Mouse (Mus musculus): ENCODE data around the gene Eps8. TPM values are rescaled to one million over a fixed set of nuclear protein-coding genes. Genes with fewer than 3 reads are reported as not detected.

Eps8 gene
- total and polyA plus RNA-seq, 3 experiments = 0.08 to 0.15 TPM; not detected in 1

DNA sequence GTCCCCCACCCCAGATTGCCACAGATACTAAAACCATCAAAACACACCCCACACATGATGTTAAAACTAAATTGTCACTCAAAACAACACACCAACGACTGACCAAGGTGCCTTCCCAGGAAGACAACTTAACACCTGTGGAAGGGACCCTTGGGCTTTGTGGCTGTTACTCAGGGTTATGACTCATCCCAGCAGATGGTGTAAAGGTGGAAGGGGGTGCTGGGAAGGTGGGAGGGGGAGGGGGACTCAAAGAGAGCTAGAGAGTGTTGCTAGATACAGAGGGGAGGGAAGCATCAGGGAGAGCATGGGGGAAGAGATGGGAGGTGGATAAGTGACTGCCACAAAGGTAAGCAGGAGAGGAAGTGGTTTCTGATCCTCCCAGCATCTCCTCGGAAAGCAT, 163.0 kb downstream of the Eps8 start:
- no peaks in the 10 kb centered on the region for H3K36me3 ChIP-seq (ENCODE audit: control insufficient read depth in 1 of 2, insufficient read depth in 2 of 2, low read length in 2 of 2)
- H3K27ac ChIP-seq (ENCODE audit: control insufficient read depth, low read depth, low read length) = no peak overlapping the region
- H3K4me1 ChIP-seq (ENCODE audit: control insufficient read depth in 1 of 2, insufficient read depth in 2 of 2, low read length in 2 of 2) = no peaks in the 10 kb centered on the region
- no peak for DNase-seq (ENCODE audit: low read depth, low spot score)
- H3K27me3 ChIP-seq (ENCODE audit: control insufficient read depth in 1 of 2, insufficient read depth in 2 of 2, low read length in 2 of 2) = no peaks in the 10 kb centered on the region
- no peaks in the 10 kb centered on the region for H3K9me3 ChIP-seq (replicated peaks; ENCODE audit: insufficient read depth, low read length)
- no peak for TF ChIP-seq UBTF (IDR thresholded peaks at IDR 0.05; ENCODE audit: borderline replicate concordance, insufficient read depth, low read depth, low read length)
- no peak for TF ChIP-seq E2F4 (IDR thresholded peaks at IDR 0.05; ENCODE audit: borderline replicate concordance, low read depth, low read length)
- no peak for TF ChIP-seq MAZ (IDR thresholded peaks at IDR 0.05; ENCODE audit: low read depth, low read length)
- no peak for TF ChIP-seq TCF12 (IDR thresholded peaks at IDR 0.05; ENCODE audit: low read depth, low read length)
- TF ChIP-seq ZC3H11A (IDR thresholded peaks at IDR 0.05; ENCODE audit: low read depth, low read length) = no peak
- no peak for TF ChIP-seq JUND (IDR thresholded peaks at IDR 0.05; ENCODE audit: low read depth, low read length)
- no peak overlapping the region for H3K4me3 ChIP-seq (ENCODE audit: control insufficient read depth in 1 of 2, insufficient read depth in 1 of 2, low read depth in 2 of 2, low read length in 2 of 2)
- H3K9ac ChIP-seq (ENCODE audit: control insufficient read depth, low read depth, low read length, poor library complexity, severe bottlenecking) = no peak overlapping the region
- no peaks in the 10 kb centered on the region for H3K79me2 ChIP-seq (ENCODE audit: control insufficient read depth, insufficient read depth, low read length, poor library complexity)

DNA sequence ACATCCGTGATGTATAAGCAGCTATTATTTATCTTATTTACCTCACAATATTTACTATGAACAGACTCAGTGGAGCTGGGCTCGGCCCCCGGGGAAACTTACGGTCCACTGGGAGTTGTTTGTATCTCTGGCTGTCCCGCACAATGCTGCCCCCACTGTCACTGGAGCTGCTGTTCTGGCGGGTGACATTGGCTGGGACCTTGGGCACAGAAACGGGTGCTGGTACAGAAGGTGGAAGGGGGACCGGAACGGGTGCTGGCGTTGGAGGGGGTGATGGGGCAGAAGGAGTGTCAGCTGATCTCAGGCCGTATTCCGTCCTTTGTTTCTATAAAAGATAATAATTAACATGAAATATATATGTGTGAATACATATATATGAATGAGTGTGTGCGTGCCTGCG, 164.6 kb downstream of the Eps8 start:
- Histone ChIP-seq H3K36me3 (ENCODE audit: control insufficient read depth in 1 of 2, insufficient read depth in 2 of 2, low read length in 2 of 2) (no peaks in the 10 kb centered on the region), H3K4me1 (ENCODE audit: control insufficient read depth in 1 of 2, insufficient read depth in 2 of 2, low read length in 2 of 2) (no peaks in the 10 kb centered on the region)

DNA sequence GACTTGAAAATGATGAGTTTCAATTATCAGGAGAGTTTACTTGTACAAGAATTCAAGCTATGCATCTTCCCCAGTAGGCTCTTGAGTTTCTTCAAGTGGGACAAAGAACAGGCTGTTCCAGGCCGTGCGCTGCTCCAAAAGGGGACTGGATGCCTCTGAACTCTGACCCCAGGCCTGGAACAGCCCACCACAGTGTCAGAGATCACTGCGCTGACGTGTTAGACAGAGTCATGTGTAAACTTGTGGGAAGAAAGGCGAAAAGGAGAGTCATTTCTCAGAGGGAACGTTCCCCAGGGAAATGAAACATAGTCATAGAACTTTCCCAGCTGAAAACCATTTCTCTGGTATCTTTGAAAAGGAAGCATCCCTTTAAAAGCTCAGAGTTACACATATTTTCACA, 167.2 kb downstream of the Eps8 start:
- Histone ChIP-seq H3K9ac (ENCODE audit: control insufficient read depth, low read depth, low read length, poor library complexity, severe bottlenecking) (no peak overlapping the region), H3K79me2 (ENCODE audit: control insufficient read depth, insufficient read depth, low read length, poor library complexity) (no peaks in the 10 kb centered on the region), H3K36me3 (ENCODE audit: control insufficient read depth in 1 of 2, insufficient read depth in 2 of 2, low read length in 2 of 2) (no peaks in the 10 kb centered on the region), H3K9me3 (replicated peaks; ENCODE audit: insufficient read depth, low read length) (no peaks in the 10 kb centered on the region), H3K27ac (ENCODE audit: control insufficient read depth, low read depth, low read length) (no peak overlapping the region), H3K4me1 (ENCODE audit: control insufficient read depth in 1 of 2, insufficient read depth in 2 of 2, low read length in 2 of 2) (no peaks in the 10 kb centered on the region), H3K27me3 (ENCODE audit: control insufficient read depth in 1 of 2, insufficient read depth in 2 of 2, low read length in 2 of 2) (no peaks in the 10 kb centered on the region), H3K4me3 (ENCODE audit: control insufficient read depth in 1 of 2, insufficient read depth in 1 of 2, low read depth in 2 of 2, low read length in 2 of 2) (no peak overlapping the region)
- DNase-seq (ENCODE audit: low read depth, low spot score) = no peak
- TF ChIP-seq ZNF384 (IDR thresholded peaks at IDR 0.05; ENCODE audit: low read depth, low read length) = no peak

More for the DNA sequence above, 164.6 kb downstream of the Eps8 start:
- Histone ChIP-seq H3K27ac (ENCODE audit: control insufficient read depth, low read depth, low read length) (no peak overlapping the region), H3K4me3 (ENCODE audit: control insufficient read depth in 1 of 2, insufficient read depth in 1 of 2, low read depth in 2 of 2, low read length in 2 of 2) (no peak overlapping the region), H3K9me3 (replicated peaks; ENCODE audit: insufficient read depth, low read length) (no peaks in the 10 kb centered on the region), H3K27me3 (ENCODE audit: control insufficient read depth in 1 of 2, insufficient read depth in 2 of 2, low read length in 2 of 2) (no peaks in the 10 kb centered on the region), H3K9ac (ENCODE audit: control insufficient read depth, low read depth, low read length, poor library complexity, severe bottlenecking) (no peak overlapping the region), H3K79me2 (ENCODE audit: control insufficient read depth, insufficient read depth, low read length, poor library complexity) (no peaks in the 10 kb centered on the region)
- TF ChIP-seq POLR2AphosphoS5 (IDR thresholded peaks at IDR 0.05; ENCODE audit: borderline replicate concordance, low read depth, low read length) (no peak), MXI1 (IDR thresholded peaks at IDR 0.05; ENCODE audit: low read depth, low read length) (no peak), GABPA (IDR thresholded peaks at IDR 0.05; ENCODE audit: low read depth, low read length) (no peak), TCF12 (IDR thresholded peaks at IDR 0.05; ENCODE audit: low read depth, low read length) (no peak), CHD1 (IDR thresholded peaks at IDR 0.05; ENCODE audit: low read depth, low read length) (no peak), ZC3H11A (IDR thresholded peaks at IDR 0.05; ENCODE audit: low read depth, low read length) (no peak), EP300 (IDR thresholded peaks at IDR 0.05; ENCODE audit: low read depth in 1 of 2, low read length in 2 of 2) (no peak), CTCF (IDR thresholded peaks at IDR 0.05 in 2 of 3, conservative IDR thresholded peaks at IDR 0.05 in 1 of 3; ENCODE audit: control insufficient read depth in 1 of 3, insufficient read depth in 1 of 3, low read depth in 2 of 3, low read length in 3 of 3, poor library complexity in 1 of 3, severe bottlenecking in 1 of 3) (no peak)
- DNase-seq (ENCODE audit: low read depth, low spot score) = no peak
